Mouse (Mus musculus): ENCODE data around the gene Fam57b. TPM values are rescaled to one million over a fixed set of nuclear protein-coding genes. Genes with fewer than 3 reads are reported as not detected.

The Fam57b gene
- polyA plus RNA-seq, 1 experiment from 2014 or later: 0.52 TPM

DNA sequence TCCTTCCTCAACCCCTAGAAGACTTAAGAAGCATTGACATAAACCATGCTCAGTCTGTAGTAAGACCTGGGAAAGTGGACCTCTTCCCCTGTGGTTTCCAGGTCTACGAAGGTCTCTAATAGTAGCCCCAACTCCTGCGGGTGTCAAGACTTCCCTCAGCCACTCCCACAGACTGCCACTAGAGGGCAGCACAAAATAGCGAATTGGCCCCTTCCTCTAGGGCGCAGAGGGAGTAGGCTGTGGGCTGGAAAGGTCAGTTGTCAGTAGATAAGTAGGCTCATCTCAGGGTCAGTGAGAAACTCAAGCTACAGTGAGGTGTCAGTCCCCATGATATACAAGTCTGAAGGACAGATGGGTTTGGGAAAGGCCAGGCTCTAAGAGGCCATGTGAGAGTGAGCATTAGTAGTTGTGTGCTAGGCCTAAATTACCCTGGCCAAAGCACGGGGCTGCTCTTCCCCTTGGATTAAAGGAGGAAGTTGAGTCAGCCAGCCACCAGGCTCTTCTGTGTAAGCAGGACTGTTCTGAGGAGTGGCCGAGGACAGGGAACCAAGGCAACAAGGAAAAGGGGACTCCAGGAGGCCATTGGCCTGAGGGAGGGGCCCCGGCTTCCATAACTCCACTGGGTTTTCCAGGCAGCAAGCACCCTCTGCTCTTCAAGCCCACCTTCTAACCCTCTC is 24.5 kb downstream of the Fam57b start:
- 22% methylated on average over 7 of the region's 7 CpGs for WGBS
- ATAC-seq (replicated peaks; ENCODE audit: low FRiP score): 0 out of 2 replicates have a peak, but pooled peaks have one; percentile 17
- H3K4me3 ChIP-seq (replicated peaks): no peak overlapping the region

DNA sequence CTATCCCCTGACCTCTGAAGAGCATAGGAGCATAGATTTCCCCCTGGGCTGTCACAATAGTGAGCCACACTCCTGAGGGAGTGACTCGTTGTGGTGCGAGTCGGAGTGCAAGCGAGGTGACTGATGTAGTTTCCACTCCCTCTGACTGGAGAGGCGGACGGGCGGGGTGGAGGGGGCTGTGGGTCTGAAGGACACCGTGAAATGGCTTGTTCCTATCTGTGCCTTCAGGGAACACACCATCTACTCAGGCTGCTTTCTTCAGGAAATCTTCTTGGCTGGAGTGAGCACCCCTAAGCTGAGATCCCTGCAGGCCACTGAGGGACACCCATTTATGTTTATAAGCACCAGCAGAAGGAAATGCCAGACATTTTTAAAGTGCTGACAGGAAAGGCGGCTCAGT is 25.3 kb downstream of the Fam57b start:
- 15% methylated on average over 9 of the region's 9 CpGs for WGBS
- no peak for ATAC-seq (replicated peaks; ENCODE audit: low FRiP score)

More for the DNA sequence above, 24.5 kb downstream of the Fam57b start:
- no peak overlapping the region for H3K27ac ChIP-seq
- no peaks in the 10 kb centered on the region for H3K9me3 ChIP-seq (replicated peaks)
- H3K36me3 ChIP-seq: no peaks in the 10 kb centered on the region
- peaks cover 36% of the 10 kb centered on the region for H3K27me3 ChIP-seq
- H3K4me1 ChIP-seq: peaks cover 16% of the 10 kb centered on the region
- H3K4me2 ChIP-seq: no peak overlapping the region
- H3K9ac ChIP-seq: no peak overlapping the region

DNA sequence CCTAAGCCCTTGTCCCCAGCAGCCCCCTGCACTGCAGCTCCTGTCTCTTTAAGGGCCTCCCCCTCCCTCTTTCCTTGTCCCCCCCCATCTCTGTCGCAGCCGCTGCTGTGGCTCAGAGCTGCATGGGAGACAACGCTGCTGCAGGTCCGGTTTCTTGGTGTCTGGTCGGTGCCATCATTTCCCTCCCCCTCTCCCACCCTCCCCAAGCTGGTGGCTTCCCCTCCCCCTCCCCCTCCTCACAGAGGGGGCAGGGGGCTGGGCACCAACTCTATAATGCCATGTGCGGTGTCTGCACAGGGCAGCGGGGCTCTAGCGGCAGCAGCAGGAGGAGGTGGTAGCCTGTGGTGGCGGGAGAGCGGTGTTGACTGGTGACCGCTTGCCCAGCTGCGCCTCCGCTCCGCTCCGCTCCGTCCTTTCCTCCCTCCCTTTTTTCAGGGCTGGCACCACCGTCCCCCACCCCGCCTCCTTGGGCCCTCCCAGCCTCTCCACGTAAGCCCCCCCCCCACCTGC is 25.8 kb downstream of the Fam57b start:
- H3K9ac ChIP-seq: no peak overlapping the region
- WGBS: 1% methylated on average over 16 of the region's 19 CpGs
- ATAC-seq (replicated peaks; ENCODE audit: low FRiP score): no peak; the same call in 1 of the 2 replicates
- H3K27ac ChIP-seq: no peak overlapping the region
- H3K36me3 ChIP-seq: no peaks in the 10 kb centered on the region
- peak overlapping the region; percentile 36 for H3K4me3 ChIP-seq (replicated peaks)
- no peaks in the 10 kb centered on the region for H3K9me3 ChIP-seq (replicated peaks)
- H3K27me3 ChIP-seq: peaks cover 36% of the 10 kb centered on the region
- peaks cover 16% of the 10 kb centered on the region for H3K4me1 ChIP-seq
- peak overlapping the region; percentile 61 for H3K4me2 ChIP-seq

More for the DNA sequence above, 25.3 kb downstream of the Fam57b start:
- peak overlapping the region; percentile 36; the same call in 1 of the 2 replicates for H3K4me3 ChIP-seq (replicated peaks)
- H3K27ac ChIP-seq: no peak overlapping the region
- peaks cover 36% of the 10 kb centered on the region for H3K27me3 ChIP-seq
- H3K4me2 ChIP-seq: peak overlapping the region; percentile 61
- no peak overlapping the region for H3K9ac ChIP-seq
- H3K4me1 ChIP-seq: peaks cover 16% of the 10 kb centered on the region
- H3K36me3 ChIP-seq: no peaks in the 10 kb centered on the region
- no peaks in the 10 kb centered on the region for H3K9me3 ChIP-seq (replicated peaks)

GRCm38 (mm10) chr7:126823940-126824339 is 26.5 kb downstream of the Fam57b start:
- no peak overlapping the region for H3K27ac ChIP-seq
- 18% methylated on average over 10 of the region's 10 CpGs for WGBS

GRCm38 (mm10) chr7:126825403-126825802 is 27.9 kb downstream of the Fam57b start:
- WGBS: 31% methylated on average over 8 of the region's 8 CpGs
- no peak overlapping the region for H3K4me3 ChIP-seq (replicated peaks)
- no peaks in the 10 kb centered on the region for H3K36me3 ChIP-seq
- H3K4me2 ChIP-seq: no peak overlapping the region
- no peaks in the 10 kb centered on the region for H3K9me3 ChIP-seq (replicated peaks)
- no peak overlapping the region for H3K27ac ChIP-seq
- H3K9ac ChIP-seq: no peak overlapping the region
- H3K27me3 ChIP-seq: peaks cover 45% of the 10 kb centered on the region
- no peak for ATAC-seq (replicated peaks; ENCODE audit: low FRiP score)
- peaks cover 16% of the 10 kb centered on the region for H3K4me1 ChIP-seq

More at GRCm38 (mm10) chr7:126823940-126824339, 26.5 kb downstream of the Fam57b start:
- Histone ChIP-seq H3K9me3 (replicated peaks) (no peaks in the 10 kb centered on the region), H3K27me3 (peaks cover 36% of the 10 kb centered on the region), H3K4me1 (peaks cover 16% of the 10 kb centered on the region), H3K36me3 (no peaks in the 10 kb centered on the region), H3K4me2 (no peak overlapping the region), H3K9ac (no peak overlapping the region), H3K4me3 (replicated peaks) (no peak overlapping the region)
- no peak for ATAC-seq (replicated peaks; ENCODE audit: low FRiP score)

DNA sequence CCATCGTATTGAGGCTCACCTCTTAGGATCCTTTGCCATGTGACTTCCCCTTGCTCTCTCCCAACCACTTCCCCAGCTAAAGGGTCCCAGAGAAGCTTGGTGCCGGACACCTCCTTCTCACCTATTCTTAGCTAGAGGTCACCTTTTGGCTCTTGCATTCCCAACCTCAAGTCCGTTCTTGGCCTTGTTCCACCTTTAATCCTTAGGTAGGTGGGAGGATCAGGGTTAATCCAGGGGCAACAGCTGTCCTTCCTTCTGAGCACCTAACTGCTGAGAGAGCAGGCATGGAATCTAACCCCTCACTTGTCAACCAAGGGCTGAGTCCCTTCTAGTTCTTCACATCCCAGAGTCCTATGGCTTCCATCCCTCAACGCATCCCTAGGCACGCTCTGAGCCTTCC is 28.5 kb downstream of the Fam57b start:
- Histone ChIP-seq H3K9ac (no peak overlapping the region), H3K4me2 (no peak overlapping the region), H3K9me3 (replicated peaks) (no peaks in the 10 kb centered on the region), H3K4me3 (replicated peaks) (no peak overlapping the region), H3K27ac (no peak overlapping the region), H3K27me3 (peaks cover 50% of the 10 kb centered on the region), H3K4me1 (peaks cover 16% of the 10 kb centered on the region), H3K36me3 (no peaks in the 10 kb centered on the region)
- ATAC-seq (replicated peaks; ENCODE audit: low FRiP score): no peak
- WGBS: 73% methylated on average over 5 of the region's 5 CpGs

- Histone ChIP-seq H3K27me3 (peaks cover 21% of the 10 kb centered on the region), H3K4me1 (peaks cover 24% of the 10 kb centered on the region), H3K27ac (peak within 1 kb of the TSS; percentile 56; the same call in 1 of the 2 replicates), H3K4me2 (peak within 1 kb of the TSS; percentile 68), H3K9me3 (replicated peaks) (no peaks in the 10 kb centered on the region), H3K4me3 (replicated peaks) (peak within 1 kb of the TSS; percentile 42), H3K36me3 (no peaks in the 10 kb centered on the region), H3K9ac (0 out of 2 replicates have a peak within 1 kb of the TSS, but pooled peaks have one; percentile 7)
- no peak for ATAC-seq (replicated peaks; ENCODE audit: low FRiP score)
- 60% methylated on average over 5 of the region's 5 CpGs for WGBS
These were observed 34.1 kb downstream of the Fam57b start, which contains the start of gene 4930451I11Rik for GRCm38 (mm10) chr7:126831539-126831938. 4930451I11Rik (minus strand) TSS chr7:126831639.

DNA sequence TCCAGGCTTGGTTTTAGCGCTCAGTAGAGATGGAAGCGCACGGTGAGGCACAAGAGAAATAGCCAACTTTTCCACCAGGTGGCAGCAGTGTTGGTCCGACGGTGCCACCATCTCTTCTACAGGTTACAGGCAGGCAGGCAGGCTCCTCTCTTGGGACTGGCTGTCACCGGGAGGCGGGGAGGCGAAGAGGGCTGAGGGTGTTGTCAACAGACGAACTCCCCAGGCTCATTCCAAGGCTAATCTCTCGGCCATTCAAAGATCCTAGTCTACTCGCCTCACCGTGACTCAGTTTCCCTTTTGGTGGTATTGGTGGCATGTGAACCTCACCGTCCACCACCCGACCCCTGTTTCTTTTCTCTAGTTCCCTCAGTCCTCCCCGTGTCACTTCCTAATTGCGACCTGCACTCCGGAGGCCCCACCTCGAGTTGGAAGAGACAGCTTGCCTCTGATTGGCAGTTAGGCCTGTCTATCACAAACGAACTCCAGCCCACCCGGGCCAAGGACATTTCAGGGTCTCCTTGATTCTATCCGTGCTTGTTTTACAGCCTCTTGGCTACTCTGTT is 34.6 kb downstream of the Fam57b start:
- Histone ChIP-seq H3K4me2 (peak overlapping the region; percentile 68), H3K36me3 (no peaks in the 10 kb centered on the region), H3K9ac (0 out of 2 replicates have a peak overlapping the region, but pooled peaks have one; percentile 7), H3K27me3 (peaks cover 21% of the 10 kb centered on the region), H3K4me1 (peaks cover 28% of the 10 kb centered on the region), H3K4me3 (replicated peaks) (peak overlapping the region; percentile 42), H3K9me3 (replicated peaks) (no peaks in the 10 kb centered on the region), H3K27ac (peak overlapping the region; percentile 56; the same call in 1 of the 2 replicates)
- ATAC-seq (replicated peaks; ENCODE audit: low FRiP score): peak; percentile 84
- 2% methylated on average over 21 of the region's 21 CpGs for WGBS

- Histone ChIP-seq H3K36me3 (no peaks in the 10 kb centered on the region), H3K27ac (no peak overlapping the region), H3K27me3 (peaks cover 21% of the 10 kb centered on the region), H3K4me1 (peaks cover 28% of the 10 kb centered on the region), H3K4me3 (replicated peaks) (no peak overlapping the region), H3K9ac (no peak overlapping the region), H3K4me2 (no peak overlapping the region), H3K9me3 (replicated peaks) (no peaks in the 10 kb centered on the region)
- 93% methylated on average over 1 of the region's 1 CpGs for WGBS
- no peak for ATAC-seq (replicated peaks; ENCODE audit: low FRiP score)
These were observed 35.8 kb downstream of the Fam57b start for GRCm38 (mm10) chr7:126833294-126833693.

- peaks cover 13% of the 10 kb centered on the region for H3K4me1 ChIP-seq
- 81% methylated on average over 9 of the region's 9 CpGs for WGBS
- no peak overlapping the region for H3K9ac ChIP-seq
- no peak overlapping the region for H3K27ac ChIP-seq
- 0 out of 2 replicates have a peak, but pooled peaks cover 4% of the 10 kb centered on the region for H3K9me3 ChIP-seq (replicated peaks)
- no peak overlapping the region for H3K4me3 ChIP-seq (replicated peaks)
- no peaks in the 10 kb centered on the region for H3K36me3 ChIP-seq
- H3K4me2 ChIP-seq: no peak overlapping the region
- ATAC-seq (replicated peaks; ENCODE audit: low FRiP score): no peak
- H3K27me3 ChIP-seq: peaks cover 11% of the 10 kb centered on the region
These were observed 45.8 kb downstream of the Fam57b start for GRCm38 (mm10) chr7:126843276-126843675.

- Histone ChIP-seq H3K4me1 (peaks cover 25% of the 10 kb centered on the region), H3K36me3 (no peaks in the 10 kb centered on the region), H3K27ac (no peak overlapping the region), H3K9me3 (replicated peaks) (0 out of 2 replicates have a peak, but pooled peaks cover 4% of the 10 kb centered on the region), H3K9ac (no peak overlapping the region), H3K4me2 (no peak overlapping the region), H3K4me3 (replicated peaks) (no peak overlapping the region), H3K27me3 (peaks cover 28% of the 10 kb centered on the region)
- ATAC-seq (replicated peaks; ENCODE audit: low FRiP score): no peak
- WGBS: 92% methylated on average over 2 of the region's 2 CpGs
These were observed 48.0 kb downstream of the Fam57b start for GRCm38 (mm10) chr7:126845516-126845915.

- Histone ChIP-seq H3K4me1 (peaks cover 35% of the 10 kb centered on the region), H3K4me3 (replicated peaks) (peak within 1 kb of the TSS; percentile 63), H3K9ac (peak within 1 kb of the TSS; percentile 62), H3K27ac (no peak within 1 kb of the TSS), H3K9me3 (replicated peaks) (no peaks in the 10 kb centered on the region), H3K27me3 (peaks cover 28% of the 10 kb centered on the region), H3K4me2 (peak within 1 kb of the TSS; percentile 99), H3K36me3 (peaks cover 8% of the 10 kb centered on the region; the same call in 1 of the 2 replicates)
- 35% methylated on average over 4 of the region's 4 CpGs for whole genome bisulfite sequencing
- no peak for ATAC-seq (replicated peaks; ENCODE audit: low FRiP score)
These were observed 49.6 kb downstream of the Fam57b start, which contains the start of gene Doc2a for GRCm38 (mm10) chr7:126847116-126847420. Doc2a (plus strand) TSS chr7:126847416.
